Mouse (Mus musculus) liver, embryonic 14.5 days (tissue): Measurements from ENCODE around the gene Zfp648. TPM values are rescaled to one million over a fixed set of nuclear protein-coding genes. Genes with fewer than 3 reads are reported as not detected.

Source experiments
- ATAC-seq: fragments of 200-750 bp; cut with Nextera tagmentation; 2 replicates; pipeline ENCODE4 v1.8.0; 2017; ENCODE audit warnings: moderate number of reproducible peaks, mild to moderate bottlenecking, moderate library complexity; ENCODE audit not compliant: insufficient read depth
- DNase-seq, 3 experiments: peaks; one replicate each; pipeline ENCODE4 v3.0.0-alpha.2; 2012 to 2013; ENCODE audit warnings: low read depth in 3 of 3, low spot score in 3 of 3
- H3K27ac ChIP-seq: fragments of 300-500 bp; sonication (generic); 2 replicates; pipeline ENCODE4 v1.5.1; 2014; ENCODE audit warnings: moderate library complexity, mild to moderate bottlenecking, control low read depth, inconsistent platforms
- H3K27me3 ChIP-seq: fragments of 300-500 bp; sonication (generic); 2 replicates; pipeline ENCODE4 v1.6.1; 2014; ENCODE audit warnings: mild to moderate bottlenecking, low read length, moderate library complexity; ENCODE audit not compliant: control insufficient read depth, insufficient read depth
- H3K36me3 ChIP-seq: fragments of 300-500 bp; sonication (generic); replicated peaks from 2 replicates; pipeline ENCODE4 v1.6.1; 2014; ENCODE audit warnings: low read depth; ENCODE audit not compliant: control insufficient read depth, insufficient read depth
- H3K4me1 ChIP-seq, 2 experiments: fragments of 200-500 bp in 1 of 2; fragments of 300-500 bp in 1 of 2; sonication (generic) in 1 of 2; replicated peaks; 2 replicates each; pipeline ENCODE4 v1.6.1; 2012 to 2014; ENCODE audit warnings: antibody characterized with exemption in 1 of 2, inconsistent platforms in 1 of 2, low read length in 1 of 2; ENCODE audit not compliant: control insufficient read depth in 2 of 2, insufficient read depth in 2 of 2
- H3K4me2 ChIP-seq: fragments of 300-500 bp; sonication (generic); 2 replicates; pipeline ENCODE4 v1.6.1; 2014; ENCODE audit warnings: low read depth, mild to moderate bottlenecking, control low read depth, moderate library complexity
- H3K4me3 ChIP-seq, 2 experiments: fragments of 200-500 bp in 1 of 2; fragments of 300-500 bp in 1 of 2; sonication (generic) in 1 of 2; 2 replicates each; pipeline ENCODE4 v1.5.1; 2012 to 2014; ENCODE audit warnings: low read depth in 2 of 2, low read length in 2 of 2, mild to moderate bottlenecking in 2 of 2, control low read depth in 1 of 2, inconsistent platforms in 1 of 2, moderate library complexity in 1 of 2; ENCODE audit not compliant: insufficient read depth in 1 of 2
- H3K9ac ChIP-seq: fragments of 300-500 bp; sonication (generic); replicated peaks from 2 replicates; pipeline ENCODE4 v1.6.1; 2014; ENCODE audit warnings: mild to moderate bottlenecking, control low read depth, moderate library complexity
- H3K9me3 ChIP-seq: fragments of 300-500 bp; sonication (generic); 2 replicates; pipeline ENCODE4 v1.6.1; 2016; ENCODE audit warnings: low read length, mixed read lengths; ENCODE audit not compliant: control insufficient read depth
- CTCF ChIP-seq: IDR thresholded peaks from 2 replicates; pipeline ENCODE4 v1.5.1; 2016; ENCODE audit warnings: antibody characterized with exemption, low read depth, control low read depth
- EP300 ChIP-seq: IDR thresholded peaks from 2 replicates; pipeline ENCODE4 v1.6.1; 2016; ENCODE audit warnings: antibody characterized with exemption, low read depth
- WGBS: fragments of 180-500 bp; shearing (Covaris S2); extraction: QIAGEN DNeasy Blood & Tissue Kit; methylation state at CpG from one replicate; pipeline ENCODE4 v1.1.7; 2014; ENCODE audit not compliant: insufficient replicate concordance; 5-methylcytosine and 5-hydroxymethylcytosine counted together
- polyA plus RNA-seq, 2 experiments: library from polyadenylated mRNA; depleted of rRNA in 1 of 2; stranded (reverse) in 1 of 2; unstranded in 1 of 2; fragments of >200 nt; fragmentation: Nextera tagmentation in 1 of 2; extraction: Ambion mirVana in 1 of 2; gene quantifications; 2 replicates each; pipeline versions ENCODE4 v1.2.1 to v1.2.3; 2012 to 2014

The Zfp648 gene
- polyA plus RNA-seq, 2 experiments: not detected

DNA sequence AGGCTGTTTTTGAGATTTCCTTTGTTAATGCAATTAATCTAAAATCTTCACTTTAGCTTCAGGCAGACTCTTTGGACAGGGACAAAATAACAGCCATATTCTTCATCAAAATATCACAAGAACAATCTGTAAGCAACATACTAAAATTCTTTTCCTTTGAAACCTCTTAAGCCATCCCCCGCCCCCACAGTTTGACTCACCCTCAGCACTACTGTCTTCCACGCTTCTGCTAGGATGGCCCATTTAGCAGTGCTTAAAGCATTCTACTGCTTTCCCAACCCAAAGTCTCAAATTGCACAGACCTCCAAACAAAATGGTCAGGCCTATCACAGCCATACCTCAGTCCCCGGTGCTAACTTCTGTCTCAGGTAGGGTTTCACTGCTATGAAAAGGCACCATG lies 19.6 kb downstream of the Zfp648 start:
- TF ChIP-seq EP300 (no peak), CTCF (no peak)
- Histone ChIP-seq H3K27ac (no peak overlapping the region), H3K27me3 (no peaks in the 10 kb centered on the region), H3K4me2 (no peak overlapping the region), H3K9me3 (no peaks in the 10 kb centered on the region), H3K36me3 (no peaks in the 10 kb centered on the region), H3K4me1 (no peaks in the 10 kb centered on the region), H3K4me3 (no peak overlapping the region), H3K9ac (no peak overlapping the region)
- DNase-seq (no peak), ATAC-seq (no peak)
- WGBS: 72% methylated on average over 3 of the region's 3 CpGs

DNA sequence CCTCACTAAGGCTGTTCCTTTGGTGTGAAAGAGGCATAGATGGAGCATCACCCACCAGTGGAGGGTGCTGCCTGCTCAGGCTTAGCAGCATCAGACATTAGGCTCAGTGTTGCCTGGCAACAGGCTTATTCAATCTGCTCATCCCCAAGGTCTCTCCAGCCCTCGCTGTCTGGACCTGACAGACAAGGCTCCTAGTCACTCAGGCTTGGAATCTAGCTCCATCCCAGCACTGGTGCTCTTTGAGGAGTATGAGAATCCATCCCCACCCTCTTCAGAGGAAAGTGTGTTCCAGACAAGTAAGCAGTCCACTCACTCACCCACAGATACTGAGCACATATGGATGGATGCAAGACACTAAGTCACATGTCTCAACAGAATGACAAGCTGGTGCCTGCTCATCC lies 22.8 kb downstream of the Zfp648 start:
- Histone ChIP-seq H3K27me3 (no peaks in the 10 kb centered on the region), H3K4me3 (no peak overlapping the region), H3K4me2 (no peak overlapping the region), H3K9me3 (no peaks in the 10 kb centered on the region), H3K36me3 (no peaks in the 10 kb centered on the region), H3K27ac (no peak overlapping the region), H3K4me1 (no peaks in the 10 kb centered on the region), H3K9ac (no peak overlapping the region)
- DNase-seq (no peak), ATAC-seq (no peak)
- no peak for TF ChIP-seq EP300
- TF ChIP-seq CTCF: no peak
- 43% methylated on average over 1 of the region's 1 CpGs for WGBS

DNA sequence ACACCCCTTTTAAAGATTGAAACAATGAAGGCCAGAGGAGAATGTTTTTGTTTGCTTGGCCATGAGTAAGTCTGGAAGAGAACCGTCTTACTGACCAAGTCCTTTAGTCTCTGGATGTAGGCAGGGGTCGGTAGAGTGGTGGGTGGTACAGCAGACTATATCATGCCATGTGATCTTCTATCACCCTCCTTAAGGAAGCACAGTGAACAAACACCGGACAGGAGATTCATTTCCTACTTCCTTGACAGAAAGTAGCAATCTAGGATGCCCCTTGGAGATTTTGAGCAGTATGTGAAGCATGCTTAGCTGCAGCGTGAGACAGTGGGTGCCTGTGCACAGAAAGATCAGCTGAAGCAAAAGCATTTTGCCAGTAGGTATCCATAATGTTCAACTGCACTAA lies 31.6 kb downstream of the Zfp648 start:
- no peaks in the 10 kb centered on the region for H3K27me3 ChIP-seq
- 50% methylated on average over 4 of the region's 4 CpGs for WGBS
- H3K9ac ChIP-seq: no peak overlapping the region

DNA sequence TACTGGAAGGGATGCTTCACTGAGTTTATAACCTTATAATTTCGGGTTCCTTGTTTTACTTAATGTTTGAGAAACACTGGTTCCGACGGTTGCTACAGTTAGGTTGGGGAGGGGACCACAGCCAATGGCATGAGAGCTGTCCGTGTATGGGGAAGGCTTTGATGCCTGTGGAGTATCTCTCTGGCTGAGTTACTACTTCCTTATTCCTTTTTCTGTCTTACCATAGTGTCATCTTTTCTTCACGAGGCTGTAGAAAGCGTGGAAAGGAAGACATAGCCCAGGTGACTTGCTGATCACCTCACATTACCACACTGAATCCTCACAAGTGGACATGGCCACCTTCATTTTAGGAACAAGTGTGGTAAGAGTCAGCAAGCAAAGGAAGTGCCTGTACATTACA lies 32.0 kb downstream of the Zfp648 start:
- H3K36me3 ChIP-seq: no peaks in the 10 kb centered on the region
- H3K27ac ChIP-seq: no peak overlapping the region
- H3K4me3 ChIP-seq: no peak overlapping the region
- DNase-seq (no peak), ATAC-seq (no peak)
- no peaks in the 10 kb centered on the region for H3K27me3 ChIP-seq
- H3K4me2 ChIP-seq: no peak overlapping the region
- H3K9ac ChIP-seq: no peak overlapping the region
- TF ChIP-seq EP300: no peak
- TF ChIP-seq CTCF: no peak
- WGBS: 44% methylated on average over 6 of the region's 6 CpGs
- H3K4me1 ChIP-seq: no peaks in the 10 kb centered on the region
- H3K9me3 ChIP-seq: no peaks in the 10 kb centered on the region

More for the DNA sequence above, 31.6 kb downstream of the Zfp648 start:
- TF ChIP-seq EP300: no peak
- TF ChIP-seq CTCF: no peak
- no peaks in the 10 kb centered on the region for H3K4me1 ChIP-seq
- ATAC-seq (no peak), DNase-seq (no peak)
- no peak overlapping the region for H3K4me3 ChIP-seq
- no peak overlapping the region for H3K27ac ChIP-seq
- H3K4me2 ChIP-seq: no peak overlapping the region
- no peaks in the 10 kb centered on the region for H3K36me3 ChIP-seq
- H3K9me3 ChIP-seq: no peaks in the 10 kb centered on the region

DNA sequence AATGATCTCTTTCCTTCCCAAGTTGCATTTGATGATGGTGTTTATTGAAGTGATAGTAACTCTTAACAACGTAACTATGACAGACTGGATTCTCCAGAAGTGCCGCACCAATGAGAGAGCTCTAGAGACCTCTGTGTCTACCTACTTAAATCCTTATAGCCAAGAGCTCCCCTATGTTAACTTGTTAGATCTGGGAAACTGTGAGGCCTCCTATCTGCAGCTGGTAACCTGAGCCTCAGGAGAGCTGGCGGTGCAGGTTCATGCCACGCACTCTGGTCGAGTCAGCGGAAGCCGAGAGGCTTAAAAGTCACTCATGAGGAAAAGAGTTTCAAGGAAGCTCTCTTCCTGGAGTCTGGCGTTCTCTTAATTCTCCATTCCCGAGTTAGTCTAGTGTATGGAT lies 33.8 kb downstream of the Zfp648 start:
- Histone ChIP-seq H3K9ac (no peak overlapping the region), H3K4me1 (no peaks in the 10 kb centered on the region), H3K27ac (no peak overlapping the region), H3K9me3 (no peaks in the 10 kb centered on the region), H3K36me3 (no peaks in the 10 kb centered on the region), H3K27me3 (no peaks in the 10 kb centered on the region), H3K4me3 (no peak overlapping the region), H3K4me2 (no peak overlapping the region)
- DNase-seq: no peak
- ATAC-seq: no peak
- WGBS: 72% methylated on average over 9 of the region's 9 CpGs
- no peak for TF ChIP-seq EP300
- no peak for TF ChIP-seq CTCF
